Mouse (Mus musculus) R1 (cell line): ENCODE results near the gene Rps16.

Experiments used
- DNase-seq: peaks from one replicate; pipeline ENCODE4 v3.0.0-alpha.2; 2018; ENCODE audit warnings: low read depth, low spot score

The Rps16 gene

DNA sequence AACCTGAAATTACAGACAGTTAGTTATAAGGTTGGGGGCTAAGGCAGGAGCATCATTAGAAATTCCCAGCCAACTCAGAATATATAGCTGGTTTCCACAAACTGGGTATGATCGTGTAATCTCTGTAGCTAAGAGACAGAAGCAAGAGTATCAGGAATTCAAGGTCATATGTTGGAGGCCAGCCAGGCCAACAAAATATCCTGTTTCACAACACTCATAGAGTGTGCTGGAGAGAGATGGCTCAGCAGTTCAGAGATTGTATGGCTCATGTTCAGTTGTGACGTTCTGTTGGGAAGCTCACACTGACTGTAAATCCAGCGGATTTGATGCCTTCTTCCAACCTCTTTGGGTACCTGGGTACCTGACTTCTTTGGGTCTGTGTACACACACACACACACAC is 2.7 kb upstream of the Rps16 start:
- no peak for DNase-seq

DNA sequence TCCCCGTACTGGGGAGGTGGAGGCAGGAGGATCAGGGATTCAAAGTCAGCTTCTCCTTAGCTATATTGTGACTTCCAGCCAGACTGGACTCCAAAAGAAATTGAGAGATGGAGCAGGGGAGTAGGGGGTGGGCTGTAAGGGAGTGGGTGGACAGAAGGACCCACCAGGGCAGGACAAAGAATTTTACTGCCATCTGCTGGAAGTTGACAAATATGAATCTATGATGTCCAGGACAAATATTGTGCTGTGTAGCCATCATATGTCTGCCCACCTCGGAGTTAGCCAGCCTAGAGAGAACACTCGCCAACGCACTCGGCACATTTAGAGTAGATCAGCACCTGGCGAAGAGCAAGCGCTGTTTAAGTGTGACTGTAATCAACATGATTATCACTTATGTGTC is 1.9 kb upstream of the Rps16 start:
- no peak for DNase-seq

DNA sequence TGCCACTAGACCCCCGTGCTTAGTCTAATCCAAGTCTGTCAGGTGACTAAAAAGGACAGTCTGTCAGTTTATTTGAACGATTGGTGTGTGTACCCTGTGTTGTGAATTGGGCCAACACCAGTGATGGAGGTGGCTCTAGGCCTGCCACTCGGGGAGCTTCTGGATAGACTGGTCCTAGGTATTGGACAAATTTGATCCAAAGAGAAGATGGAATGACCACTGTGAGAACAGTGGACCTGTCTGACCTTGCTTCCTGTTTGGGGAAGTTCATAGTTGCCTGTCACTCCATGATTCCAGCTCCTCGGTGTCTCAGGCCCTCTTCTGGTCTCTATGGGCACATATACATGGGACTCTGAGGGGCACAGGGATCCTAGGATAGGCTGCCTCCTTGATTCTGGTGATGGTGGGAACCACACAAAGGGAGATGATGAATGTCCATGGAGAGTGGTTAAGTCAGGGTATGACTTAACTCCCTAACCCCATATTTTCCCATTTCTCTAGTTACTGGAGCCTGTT is 1.3 kb downstream of the Rps16 start:
- DNase-seq: no peak

DNA sequence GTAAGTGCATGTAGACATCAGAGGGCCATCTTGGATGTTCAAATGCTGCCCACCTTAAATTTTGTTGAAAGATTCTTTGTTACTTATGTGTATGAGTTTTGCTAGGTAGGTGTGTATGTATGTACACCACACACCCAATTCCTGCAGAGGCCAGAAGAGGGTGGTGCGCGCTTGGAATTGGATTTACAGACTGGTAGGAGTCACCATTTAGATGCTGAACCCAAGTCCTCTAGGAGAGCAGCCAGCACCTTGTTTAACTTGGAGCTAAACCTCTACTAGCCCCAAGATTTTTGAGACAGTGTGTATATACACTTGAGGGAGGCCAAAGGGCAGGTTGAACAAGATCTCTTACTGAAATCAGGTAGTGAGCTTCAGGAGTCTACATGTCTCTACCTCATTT is 2.8 kb downstream of the Rps16 start:
- DNase-seq: no peak

DNA sequence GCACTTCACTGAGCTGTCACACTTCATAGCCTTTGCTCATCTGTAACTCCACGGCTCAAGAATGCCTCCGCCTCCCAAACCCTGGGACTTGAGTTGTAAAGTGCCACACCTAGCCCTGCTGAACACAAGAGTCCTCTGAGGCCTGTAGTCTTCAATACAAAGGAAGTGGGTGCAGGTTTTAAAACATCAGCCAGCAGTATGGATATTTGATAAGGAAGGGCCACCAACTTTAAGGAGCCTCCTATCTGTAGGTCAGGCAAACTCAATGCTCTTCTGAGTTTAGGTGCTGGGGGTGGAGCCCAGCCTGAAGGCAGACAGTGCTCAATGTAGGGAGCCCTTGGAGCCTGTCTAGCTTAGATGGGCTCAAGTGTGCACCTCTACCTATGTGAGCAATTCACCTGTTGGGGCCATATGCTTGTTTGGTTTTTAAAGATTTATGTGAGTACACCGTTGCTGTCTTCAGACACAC is 3.7 kb downstream of the Rps16 start:
- peak; percentile 60 for DNase-seq

- peak; percentile 65 for DNase-seq
Observed at GRCm38 (mm10) chr7:28354596-28354995, 4.1 kb downstream of the Rps16 start.

- DNase-seq: no peak
Observed at GRCm38 (mm10) chr7:28355221-28355620, 4.8 kb downstream of the Rps16 start.

GRCm38 (mm10) chr7:28356981-28357380 is 6.5 kb downstream of the Rps16 start:
- DNase-seq: peak; percentile 92

DNA sequence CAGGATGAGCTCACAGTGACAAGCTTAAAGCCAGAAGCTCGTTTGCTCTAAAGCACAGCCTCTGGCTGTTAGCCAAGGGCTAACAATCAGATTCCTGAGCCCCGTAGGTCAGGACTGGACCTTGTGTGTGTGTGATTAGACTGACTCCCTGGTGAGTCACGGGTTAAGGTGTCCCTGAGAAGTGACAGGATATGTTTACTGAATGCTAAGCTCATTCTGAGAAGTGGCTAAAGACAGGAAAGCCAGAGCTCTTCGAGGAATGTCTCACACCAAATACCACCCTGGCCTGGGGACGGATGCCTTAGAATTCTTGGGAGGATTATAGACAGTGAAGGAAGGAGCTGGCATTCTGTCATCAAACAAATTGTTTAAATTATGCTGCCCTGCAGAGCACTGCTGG is 7.5 kb downstream of the Rps16 start:
- DNase-seq: peak; percentile 80

- DNase-seq: no peak
Observed at GRCm38 (mm10) chr7:28358431-28358830, 8.0 kb downstream of the Rps16 start.

DNA sequence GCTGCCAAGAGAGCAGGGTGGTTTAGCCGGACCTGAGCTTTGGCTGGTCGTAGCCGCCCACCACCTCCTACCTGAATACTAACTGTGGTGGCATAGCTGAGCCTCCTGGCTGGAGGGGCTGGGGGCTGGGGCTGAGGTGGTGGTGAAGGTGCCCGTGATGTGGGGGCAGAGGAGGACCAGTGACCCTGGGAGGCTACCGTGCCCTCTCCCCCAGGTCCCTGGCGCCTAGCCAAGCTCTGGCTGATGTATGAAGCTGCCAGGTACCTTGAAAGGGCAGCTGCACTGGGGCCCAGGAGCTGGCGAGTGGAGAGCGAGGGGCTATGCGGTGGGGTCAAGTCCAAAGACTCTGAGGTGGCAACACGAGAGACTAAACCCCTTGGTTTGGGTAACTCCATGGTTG is 9.4 kb downstream of the Rps16 start:
- no peak for DNase-seq

DNA sequence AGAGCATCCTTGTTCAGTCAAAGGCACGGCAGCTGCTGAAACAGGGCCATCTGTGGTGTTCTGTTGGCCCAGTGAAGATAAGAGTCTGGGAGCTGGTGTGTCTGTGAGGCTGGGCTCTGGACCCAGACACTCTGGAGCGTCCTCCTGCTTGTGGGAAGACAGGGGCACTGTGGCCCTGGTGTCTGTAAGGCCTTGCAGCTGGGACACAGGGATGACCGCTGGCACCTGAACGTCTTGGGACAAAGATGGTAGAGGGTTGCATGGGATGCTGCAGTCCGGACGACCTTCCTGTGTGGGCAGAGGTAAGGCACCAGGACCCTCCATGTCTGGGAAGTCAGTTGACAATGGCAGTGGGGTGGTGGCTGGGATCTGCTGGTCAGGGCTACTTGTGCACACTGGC is 9.8 kb downstream of the Rps16 start:
- DNase-seq: no peak

DNA sequence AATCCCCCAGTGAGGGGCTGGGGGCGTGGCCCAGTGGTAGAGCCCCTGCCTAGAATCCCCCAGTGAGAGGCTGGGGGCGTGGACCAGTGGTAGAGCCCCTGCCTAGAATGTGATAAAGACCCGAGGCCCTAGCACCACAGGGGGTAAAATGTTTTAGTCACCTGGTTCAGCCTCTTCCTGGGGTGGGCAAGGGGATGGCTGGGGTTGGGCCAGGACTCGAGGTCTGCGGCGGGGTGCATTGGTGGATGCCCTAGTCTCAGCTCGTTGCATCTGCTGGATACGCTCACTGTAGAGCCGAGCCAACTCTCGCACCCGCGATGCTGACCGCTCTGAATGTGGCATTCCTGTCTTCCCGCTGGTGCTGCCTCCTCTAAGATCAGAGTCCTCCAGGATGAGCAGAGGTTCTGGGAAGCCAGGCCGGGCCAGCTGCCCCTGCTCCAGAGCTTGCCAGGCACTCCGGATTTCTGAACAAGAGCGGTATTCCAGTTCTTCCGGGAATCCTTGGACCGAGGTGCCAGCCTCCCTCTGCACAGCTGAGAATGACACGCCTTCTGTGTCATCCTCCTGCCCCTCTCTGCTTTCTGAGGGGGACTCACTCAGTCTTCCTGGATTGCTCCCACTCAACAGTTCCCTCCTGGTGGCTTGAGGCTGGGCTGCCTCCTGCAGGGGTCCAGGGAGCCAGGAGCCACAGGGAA is 11.3 kb downstream of the Rps16 start:
- DNase-seq: peak; percentile 72

- DNase-seq: no peak
Observed at GRCm38 (mm10) chr7:28362441-28363060, 12.1 kb downstream of the Rps16 start.

DNA sequence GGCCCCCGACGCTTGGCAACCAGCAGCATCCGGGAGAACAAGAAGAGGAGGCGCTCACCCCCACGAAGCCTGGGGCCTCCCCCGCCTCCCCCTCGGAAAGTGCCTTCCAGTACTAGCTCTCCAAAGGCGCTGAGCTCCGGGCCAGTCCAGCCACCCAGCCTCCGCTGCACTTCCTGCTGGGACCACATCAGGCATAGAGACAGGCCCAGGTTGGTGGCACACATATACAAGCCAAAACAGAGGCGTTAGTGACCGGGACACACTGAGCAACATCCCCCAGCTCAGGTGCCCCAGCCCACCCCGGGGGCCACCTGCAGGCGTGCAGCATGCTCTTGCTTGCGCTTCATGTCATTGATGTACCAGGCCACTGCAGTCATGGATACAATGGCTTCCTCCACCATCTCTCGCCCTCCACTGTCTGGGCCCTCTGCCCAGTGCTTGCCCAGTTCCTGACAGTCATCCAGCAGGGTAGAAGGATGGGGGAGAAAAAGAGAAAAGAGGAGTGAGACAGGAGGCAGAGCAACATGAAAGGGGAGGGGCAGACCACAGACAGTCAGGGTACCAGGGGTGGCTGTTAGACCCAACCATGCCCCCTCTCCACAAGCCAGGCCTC is 17.3 kb downstream of the Rps16 start:
- DNase-seq: no peak

DNA sequence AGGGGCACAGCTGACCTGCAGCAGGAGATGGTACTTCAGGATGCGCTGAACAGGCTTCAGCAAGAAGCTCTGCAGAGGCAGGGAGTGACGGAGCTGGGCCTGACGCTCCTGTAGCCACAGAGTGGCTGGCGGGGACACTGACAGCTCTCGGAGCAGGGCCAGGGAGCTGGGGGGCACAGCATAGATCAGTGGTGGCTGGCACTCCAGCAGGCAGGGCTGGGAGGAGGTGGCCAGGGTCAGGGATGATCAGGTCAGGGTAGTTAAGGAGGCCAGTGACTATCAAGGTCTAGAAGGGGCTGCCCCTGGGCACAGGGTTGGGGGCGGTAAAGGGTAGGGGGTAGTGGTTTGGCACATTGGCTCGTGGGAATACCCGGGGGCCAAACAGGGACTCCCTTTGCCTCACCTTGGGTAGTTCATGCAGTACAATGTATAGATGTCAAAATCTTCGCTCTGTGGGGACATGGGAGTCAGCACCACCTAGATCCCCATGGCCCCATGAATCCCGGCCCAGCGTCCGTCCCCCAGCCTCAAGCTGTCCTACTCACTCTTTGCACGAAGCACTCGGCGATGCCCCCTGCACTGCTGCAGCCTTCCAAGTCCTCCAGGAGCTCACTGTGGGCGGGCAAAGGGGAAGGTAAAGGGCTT is 17.9 kb downstream of the Rps16 start:
- DNase-seq: no peak

DNA sequence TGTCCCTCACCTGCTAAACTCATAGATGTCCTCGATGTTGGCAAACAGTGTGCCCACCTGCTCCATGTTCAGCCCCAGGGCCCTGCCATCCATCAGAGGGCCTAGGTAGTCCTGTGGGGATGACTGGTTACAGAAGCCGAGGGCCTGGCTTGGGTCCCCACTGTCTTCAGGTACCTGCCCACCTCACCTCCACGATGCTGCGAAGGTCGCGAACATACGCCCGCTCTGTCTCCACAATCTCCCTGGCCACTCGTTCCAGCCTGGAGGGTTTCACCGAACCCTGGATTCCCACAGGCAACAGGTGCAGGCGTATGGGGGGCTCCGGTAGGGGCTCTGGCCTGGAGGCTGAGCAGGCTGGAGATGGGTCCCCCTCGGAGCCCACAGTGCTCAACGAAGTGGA is 19.6 kb downstream of the Rps16 start:
- DNase-seq: no peak

DNA sequence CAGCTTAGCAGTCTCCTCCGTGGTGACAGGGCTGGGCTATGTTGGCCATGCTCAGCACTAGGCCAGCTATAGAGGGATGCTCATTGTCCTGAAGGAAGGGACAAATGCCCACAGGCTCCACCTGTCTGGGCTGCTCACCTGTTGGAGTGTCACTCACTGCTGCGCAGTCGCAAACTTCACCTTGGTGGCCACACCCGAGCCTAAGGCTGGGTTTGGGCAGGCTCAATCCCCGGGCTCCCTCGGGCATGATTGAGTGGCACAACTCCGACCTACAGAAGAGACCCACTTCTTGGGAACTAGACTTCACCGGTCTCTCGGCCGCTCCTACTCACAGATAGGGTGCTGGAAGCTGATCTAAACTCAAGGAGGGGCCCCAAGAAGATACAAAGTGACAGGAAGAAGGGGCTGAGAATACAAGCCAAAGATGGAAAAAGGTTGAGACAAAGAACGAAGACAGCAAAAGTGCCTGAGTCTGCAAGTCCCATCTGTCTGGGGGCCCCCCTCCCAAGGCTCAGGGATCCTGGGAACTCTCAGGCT is 20.6 kb downstream of the Rps16 start:
- DNase-seq: no peak

DNA sequence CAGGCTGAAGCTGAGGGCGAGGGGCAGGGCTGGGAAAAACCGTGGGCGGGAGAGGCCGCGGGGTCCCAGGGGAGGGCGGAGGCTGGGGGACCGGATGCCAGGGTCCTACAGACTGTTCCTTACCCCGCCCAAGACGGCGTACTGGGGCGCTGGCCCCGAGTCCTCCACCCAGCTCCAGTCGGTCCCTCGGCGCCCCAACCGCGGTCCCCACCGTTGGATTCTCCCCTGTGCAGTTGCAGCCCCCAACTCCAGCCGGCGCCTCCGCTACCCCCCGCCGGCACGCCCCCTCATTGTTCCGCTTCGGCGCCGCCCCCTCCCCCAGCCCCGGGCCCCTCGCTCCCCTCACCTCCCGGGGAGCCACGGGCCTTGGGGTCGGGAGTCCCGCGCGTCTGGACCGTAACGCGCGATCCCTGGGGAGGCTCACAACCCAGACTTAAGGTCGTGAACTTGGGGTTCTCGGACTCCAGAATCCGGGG is 21.1 kb downstream of the Rps16 start:
- DNase-seq: no peak

DNA sequence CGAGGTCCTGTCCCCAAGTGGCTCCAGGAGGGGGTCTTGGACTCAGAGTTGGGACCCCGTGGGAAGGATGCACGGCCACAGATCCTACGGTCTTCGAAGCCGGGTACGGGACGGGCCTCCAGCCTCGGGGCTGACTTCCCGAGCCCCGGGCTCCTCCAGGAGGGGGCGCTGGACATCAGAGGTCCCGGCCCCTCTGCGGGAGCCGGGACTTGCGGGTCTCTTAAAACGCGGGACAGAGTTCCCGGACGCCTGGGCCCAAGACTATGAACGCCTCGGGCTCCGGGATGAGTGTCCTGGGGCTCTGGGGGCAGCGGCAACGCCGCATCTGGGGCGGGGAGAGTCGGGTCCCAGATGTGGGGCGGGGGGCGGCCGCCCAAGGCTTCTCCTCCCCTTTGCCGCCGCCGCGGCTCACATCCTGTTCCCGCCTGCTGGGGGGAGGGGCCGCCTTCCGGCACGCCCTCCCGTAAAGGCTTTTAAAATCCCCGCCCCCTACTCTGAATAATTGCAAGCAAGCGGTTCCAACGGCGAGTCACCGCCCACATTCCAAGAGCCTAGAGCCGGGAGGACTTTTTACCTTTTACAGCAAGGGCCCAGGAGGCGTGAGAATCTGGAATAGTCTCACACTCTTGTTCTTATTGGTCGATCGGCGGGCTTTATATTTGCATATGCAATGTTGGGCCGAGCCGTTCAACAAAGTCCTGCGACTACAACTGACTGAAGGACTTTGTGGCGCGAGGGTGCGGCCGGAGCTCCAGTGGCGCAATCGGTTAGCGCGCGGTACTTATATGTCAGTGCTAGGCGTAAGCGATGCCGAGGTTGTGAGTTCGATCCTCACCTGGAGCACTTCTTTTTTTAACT is 22.0 kb downstream of the Rps16 start, which contains the start of gene Plekhg2:
Plekhg2 (minus strand) TSS at position 349 of the 858 bp plus-strand sequence.
- peak; percentile 100 for DNase-seq

- peak; percentile 91 for DNase-seq
Observed at GRCm38 (mm10) chr7:28373131-28373581, 22.7 kb downstream of the Rps16 start.
